Mouse (Mus musculus) kidney, postnatal 0 days (tissue): ENCODE measurements around the gene Bglap3. TPM values are rescaled to one million over a fixed set of nuclear protein-coding genes. Genes with fewer than 3 reads are reported as not detected.

Source experiments
- ATAC-seq: fragments of 200-750 bp; cut with Nextera tagmentation; replicated peaks from 2 replicates; pipeline ENCODE4 v1.8.0; 2017; ENCODE audit warnings: low read depth, moderate number of reproducible peaks, moderate TSS enrichment, moderate library complexity; ENCODE audit not compliant: low FRiP score
- DNase-seq: peaks from one replicate; pipeline ENCODE4 v3.0.0-alpha.2; 2016; ENCODE audit warnings: low spot score
- H3K27ac ChIP-seq: fragments of 300-500 bp; sonication (generic); 2 replicates; pipeline ENCODE4 v1.5.1; 2014; ENCODE audit warnings: mild to moderate bottlenecking
- H3K27me3 ChIP-seq: fragments of 300-500 bp; sonication (generic); 2 replicates; pipeline ENCODE4 v1.6.1; 2014; ENCODE audit warnings: low read length, mixed read lengths; ENCODE audit not compliant: insufficient read depth
- H3K36me3 ChIP-seq: fragments of 300-500 bp; sonication (generic); 2 replicates; pipeline ENCODE4 v1.6.1; 2014; ENCODE audit warnings: low read length, mixed read lengths; ENCODE audit not compliant: insufficient read depth
- H3K4me1 ChIP-seq: fragments of 300-500 bp; sonication (generic); replicated peaks from 2 replicates; pipeline ENCODE4 v1.6.1; 2014; ENCODE audit warnings: antibody characterized with exemption, low read length, mixed read lengths; ENCODE audit not compliant: insufficient read depth
- H3K4me2 ChIP-seq: fragments of 300-500 bp; sonication (generic); 2 replicates; pipeline ENCODE4 v1.6.1; 2014; ENCODE audit warnings: mild to moderate bottlenecking, low read length, moderate library complexity, mixed read lengths
- H3K4me3 ChIP-seq: fragments of 300-500 bp; sonication (generic); replicated peaks from 2 replicates; pipeline ENCODE4 v1.5.1; 2014; ENCODE audit warnings: low read depth, low read length
- H3K9ac ChIP-seq: fragments of 300-500 bp; sonication (generic); 2 replicates; pipeline ENCODE4 v1.6.1; 2014; ENCODE audit warnings: low read depth, low read length
- H3K9me3 ChIP-seq: fragments of 300-500 bp; sonication (generic); replicated peaks from 2 replicates; pipeline ENCODE4 v1.6.1; 2016; ENCODE audit warnings: low read length, inconsistent platforms, mixed read lengths
- CTCF ChIP-seq: IDR thresholded peaks from 2 replicates; pipeline ENCODE4 v1.5.1; 2016; ENCODE audit warnings: antibody characterized with exemption, low read depth, mild to moderate bottlenecking, moderate library complexity
- WGBS: fragments of 180-500 bp; shearing (Covaris S2); extraction: QIAGEN DNeasy Blood & Tissue Kit; methylation state at CpG from one replicate; pipeline ENCODE4 v1.1.7; 2014; 5-methylcytosine and 5-hydroxymethylcytosine counted together
- polyA plus RNA-seq: library from polyadenylated mRNA; unstranded; fragments of >200 nt; fragmentation: Nextera tagmentation; extraction: Ambion mirVana; gene quantifications from 2 replicates; pipeline ENCODE4 v1.2.1, GENCODE M21; 2015

Bglap3 gene
- polyA plus RNA-seq, 1 experiment from 2014 or later: 4.7 TPM

- WGBS: 80% methylated on average over 5 of the region's 5 CpGs
- ATAC-seq: no peak
- H3K27ac ChIP-seq: no peak overlapping the region
Observed at GRCm38 (mm10) chr3:88359584-88359983, 13.0 kb downstream of the Bglap3 start.

DNA sequence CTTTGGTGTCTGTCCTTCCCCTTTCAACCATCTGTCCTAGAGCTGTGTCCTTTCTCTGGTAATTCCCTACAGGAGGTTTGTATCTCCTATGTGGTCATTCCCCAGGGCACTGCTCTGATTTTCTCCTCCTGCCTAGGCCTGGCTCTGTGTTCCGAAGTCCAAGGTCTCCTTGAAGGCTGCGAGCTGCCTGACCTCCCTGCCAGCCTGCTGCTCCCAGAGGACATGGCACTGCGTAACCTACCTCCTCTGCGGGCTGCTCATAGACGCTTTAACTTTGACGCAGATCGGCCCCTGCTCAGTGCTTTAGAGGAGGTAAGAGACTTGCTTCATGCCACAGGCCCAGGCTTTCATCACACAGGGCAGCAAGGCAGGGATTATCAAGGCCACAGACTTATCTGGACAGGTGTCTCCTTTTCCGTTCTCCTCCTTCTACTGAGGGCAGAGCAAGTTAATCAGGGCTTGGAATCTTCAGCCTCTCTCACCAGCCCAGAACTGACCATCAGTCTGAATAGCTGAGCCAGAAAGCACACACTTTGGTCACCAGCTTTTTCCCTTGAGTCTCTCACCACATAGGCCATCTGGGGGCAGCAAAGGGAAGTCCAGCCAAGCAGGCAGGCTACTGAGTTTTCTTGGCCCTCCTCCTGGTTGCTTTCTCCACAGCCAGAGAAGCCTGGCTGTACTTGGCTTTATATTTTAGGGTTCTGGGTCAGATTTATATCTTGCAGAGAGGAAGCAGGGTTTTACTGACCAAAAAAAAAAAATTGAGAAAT is 18.0 kb downstream of the Bglap3 start:
- Histone ChIP-seq H3K27ac (no peak overlapping the region), H3K9ac (no peak overlapping the region), H3K36me3 (peaks cover 96% of the 10 kb centered on the region), H3K9me3 (no peaks in the 10 kb centered on the region), H3K4me1 (no peaks in the 10 kb centered on the region), H3K27me3 (no peaks in the 10 kb centered on the region), H3K4me2 (no peak overlapping the region), H3K4me3 (no peak overlapping the region)
- DNase-seq: peak; percentile 31
- no peak; the same call in 1 of the 2 replicates for ATAC-seq
- 94% methylated on average over 8 of the region's 8 CpGs for WGBS
- peak; percentile 42; the same call in 1 of the 2 replicates for TF ChIP-seq CTCF

More at GRCm38 (mm10) chr3:88359584-88359983, 13.0 kb downstream of the Bglap3 start:
- Histone ChIP-seq H3K36me3 (peaks cover 72% of the 10 kb centered on the region), H3K4me2 (no peak overlapping the region), H3K27me3 (no peaks in the 10 kb centered on the region), H3K4me1 (no peaks in the 10 kb centered on the region), H3K9ac (no peak overlapping the region), H3K4me3 (no peak overlapping the region), H3K9me3 (no peaks in the 10 kb centered on the region)
- no peak for DNase-seq
- no peak for TF ChIP-seq CTCF

- no peaks in the 10 kb centered on the region for H3K27me3 ChIP-seq
- no peak overlapping the region for H3K9ac ChIP-seq
- WGBS: 88% methylated on average over 9 of the region's 9 CpGs
- no peak overlapping the region for H3K4me2 ChIP-seq
- H3K27ac ChIP-seq: no peak overlapping the region
- no peaks in the 10 kb centered on the region for H3K4me1 ChIP-seq
- no peak overlapping the region for H3K4me3 ChIP-seq
- no peak for DNase-seq
- H3K9me3 ChIP-seq: no peaks in the 10 kb centered on the region
- H3K36me3 ChIP-seq: peaks cover 92% of the 10 kb centered on the region
- TF ChIP-seq CTCF: no peak
- ATAC-seq: no peak
Observed at GRCm38 (mm10) chr3:88352907-88353306, 19.6 kb downstream of the Bglap3 start.

DNA sequence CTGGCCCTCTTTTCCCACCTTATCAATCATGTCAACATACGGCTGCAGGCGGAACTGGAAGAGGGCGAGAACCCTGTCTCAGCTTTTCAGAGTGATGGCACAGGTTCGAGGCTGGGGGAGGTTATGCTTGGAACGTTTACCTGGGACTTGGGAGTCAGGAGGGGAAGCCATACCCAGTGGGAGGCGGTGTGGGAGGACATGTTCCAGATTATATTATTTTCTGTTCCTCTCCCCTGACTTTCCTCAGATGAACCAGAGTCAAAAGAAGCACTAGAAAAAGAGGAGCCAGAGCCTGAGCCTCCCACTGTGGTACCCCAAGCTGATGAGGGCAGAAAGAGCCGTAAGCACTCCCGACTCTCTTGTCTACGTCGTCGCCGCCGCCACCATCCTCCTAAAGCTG is 21.8 kb downstream of the Bglap3 start:
- H3K4me1 ChIP-seq: no peaks in the 10 kb centered on the region
- no peak overlapping the region for H3K27ac ChIP-seq
- no peak overlapping the region for H3K4me2 ChIP-seq
- H3K9me3 ChIP-seq: no peaks in the 10 kb centered on the region
- WGBS: 86% methylated on average over 13 of the region's 13 CpGs
- TF ChIP-seq CTCF: no peak
- H3K9ac ChIP-seq: no peak overlapping the region
- no peaks in the 10 kb centered on the region for H3K27me3 ChIP-seq
- ATAC-seq (no peak), DNase-seq (no peak)
- no peak overlapping the region for H3K4me3 ChIP-seq
- peaks cover 91% of the 10 kb centered on the region for H3K36me3 ChIP-seq

DNA sequence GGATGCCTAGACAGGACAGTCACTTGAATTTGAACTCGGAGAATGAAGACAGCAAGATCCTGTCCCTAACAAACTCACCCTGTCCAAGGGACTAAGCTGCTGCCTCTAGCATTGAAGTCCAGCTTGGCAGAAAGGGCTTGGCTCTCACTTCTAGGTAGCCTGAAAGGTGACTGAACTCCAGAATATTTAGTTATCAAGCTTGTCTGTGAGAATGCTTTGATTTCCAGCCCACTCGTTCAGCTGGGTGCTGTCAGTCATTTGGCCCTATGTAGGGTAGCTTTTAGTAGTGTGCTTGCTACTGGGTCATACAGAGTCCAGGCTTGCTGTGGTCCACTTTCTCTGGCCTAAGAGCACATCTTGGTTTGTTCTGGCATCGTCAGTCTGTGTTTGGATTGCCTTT is 33.5 kb downstream of the Bglap3 start:
- Histone ChIP-seq H3K4me1 (peaks cover 15% of the 10 kb centered on the region), H3K4me3 (no peak overlapping the region), H3K4me2 (no peak overlapping the region), H3K27ac (no peak overlapping the region), H3K27me3 (no peaks in the 10 kb centered on the region), H3K9ac (no peak overlapping the region), H3K36me3 (peaks cover 24% of the 10 kb centered on the region), H3K9me3 (no peaks in the 10 kb centered on the region)
- 68% methylated on average over 3 of the region's 3 CpGs for WGBS
- ATAC-seq (no peak), DNase-seq (no peak)
- no peak for TF ChIP-seq CTCF

DNA sequence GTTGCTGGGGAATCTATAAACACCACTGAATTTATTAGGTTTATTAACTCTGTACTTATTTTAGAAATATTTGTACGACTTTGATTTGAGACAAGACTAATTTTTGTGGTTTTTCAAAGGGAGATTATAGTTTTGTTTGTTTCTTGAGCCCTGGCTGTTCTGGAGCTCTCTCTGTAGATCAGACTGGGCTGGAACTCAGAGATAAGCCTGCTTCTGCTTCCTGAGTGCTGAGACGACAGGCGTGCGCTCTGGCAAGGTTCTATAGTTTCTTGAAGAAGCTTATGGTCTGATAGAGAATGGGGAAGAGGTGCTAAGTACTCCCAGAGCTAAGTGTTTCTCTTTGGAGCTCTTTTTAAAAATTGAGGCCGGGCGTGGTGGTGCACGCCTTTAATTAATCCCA is 34.2 kb downstream of the Bglap3 start:
- Histone ChIP-seq H3K9ac (no peak overlapping the region), H3K4me2 (no peak overlapping the region), H3K36me3 (peaks cover 17% of the 10 kb centered on the region), H3K4me1 (peaks cover 17% of the 10 kb centered on the region), H3K27ac (no peak overlapping the region), H3K4me3 (no peak overlapping the region), H3K9me3 (no peaks in the 10 kb centered on the region), H3K27me3 (no peaks in the 10 kb centered on the region)
- TF ChIP-seq CTCF: no peak
- WGBS: 91% methylated on average over 7 of the region's 7 CpGs
- ATAC-seq (no peak), DNase-seq (no peak)
